Mouse (Mus musculus) forebrain, embryonic 14.5 days (tissue): ENCODE data around the gene Acot8. TPM values are rescaled to one million over a fixed set of nuclear protein-coding genes. Genes with fewer than 3 reads are reported as not detected.

Experiments
- ATAC-seq: fragments of 200-750 bp; cut with Nextera tagmentation; 2 replicates; pipeline ENCODE4 v1.8.0; 2017; ENCODE audit warnings: mild to moderate bottlenecking, moderate library complexity
- DNase-seq: peaks from one replicate; pipeline ENCODE4 v3.0.0-alpha.2; 2015; ENCODE audit warnings: low spot score
- H3K27ac ChIP-seq: fragments of 300-500 bp; sonication (generic); 2 replicates; pipeline ENCODE4 v1.5.1; 2014; ENCODE audit warnings: low read depth, mild to moderate bottlenecking, control low read depth, low read length, moderate library complexity
- H3K27me3 ChIP-seq: fragments of 300-500 bp; sonication (generic); replicated peaks from 2 replicates; pipeline ENCODE4 v1.6.1; 2014; ENCODE audit warnings: low read length, control low read depth, mixed read lengths; ENCODE audit not compliant: control insufficient read depth, insufficient read depth
- H3K36me3 ChIP-seq: fragments of 300-500 bp; sonication (generic); 2 replicates; pipeline ENCODE4 v1.6.1; 2014; ENCODE audit warnings: low read length, control low read depth; ENCODE audit not compliant: control insufficient read depth, insufficient read depth
- H3K4me1 ChIP-seq: fragments of 300-500 bp; sonication (generic); 2 replicates; pipeline ENCODE4 v1.6.1; 2014; ENCODE audit warnings: antibody characterized with exemption, low read length, control low read depth; ENCODE audit not compliant: control insufficient read depth, insufficient read depth
- H3K4me2 ChIP-seq: fragments of 300-500 bp; sonication (generic); 2 replicates; pipeline ENCODE4 v1.6.1; 2014; ENCODE audit warnings: mild to moderate bottlenecking, control low read depth, low read length
- H3K4me3 ChIP-seq: fragments of 300-500 bp; sonication (generic); 2 replicates; pipeline ENCODE4 v1.5.1; 2014; ENCODE audit warnings: low read depth, low read length, control low read depth
- H3K9ac ChIP-seq: fragments of 300-500 bp; sonication (generic); 2 replicates; pipeline ENCODE4 v1.6.1; 2014; ENCODE audit warnings: mild to moderate bottlenecking, low read length, control low read depth, moderate library complexity
- H3K9me3 ChIP-seq: fragments of 300-500 bp; sonication (generic); replicated peaks from 2 replicates; pipeline ENCODE4 v1.6.1; 2016; ENCODE audit warnings: low read length, control low read depth, mixed read lengths; ENCODE audit not compliant: control insufficient read depth
- WGBS: fragments of 180-500 bp; shearing (Covaris S2); extraction: QIAGEN DNeasy Blood & Tissue Kit; methylation state at CpG from one replicate; pipeline ENCODE4 v1.1.7; 2014; 5-methylcytosine and 5-hydroxymethylcytosine counted together
- polyA plus RNA-seq: library from polyadenylated mRNA; unstranded; fragments of >200 nt; fragmentation: Nextera tagmentation; extraction: Ambion mirVana; gene quantifications from 2 replicates; pipeline ENCODE4 v1.2.1, GENCODE M21; 2014

Gene Acot8
- polyA plus RNA-seq, 1 experiment from 2014 or later, result 12.0 TPM

GRCm38 (mm10) chr2:164779481-164780086 lies 25.1 kb downstream of the Acot8 start, which contains the start of gene Tnnc2:
TSS of gene Tnnc2 (minus strand) at chr2:164779967.
- H3K4me2 ChIP-seq, result no peak within 1 kb of the TSS
- ATAC-seq (no peak), DNase-seq (no peak)
- no peaks in the 10 kb centered on the region for H3K36me3 ChIP-seq
- WGBS, result 75% methylated on average over 8 of the region's 8 CpGs
- H3K27ac ChIP-seq, result no peak within 1 kb of the TSS
- no peaks in the 10 kb centered on the region for H3K4me1 ChIP-seq
- H3K27me3 ChIP-seq, result no peaks in the 10 kb centered on the region
- no peaks in the 10 kb centered on the region for H3K9me3 ChIP-seq
- H3K4me3 ChIP-seq, result no peak within 1 kb of the TSS
- no peak within 1 kb of the TSS for H3K9ac ChIP-seq

GRCm38 (mm10) chr2:164778809-164779208 lies 25.9 kb downstream of the Acot8 start:
- H3K9me3 ChIP-seq, result no peaks in the 10 kb centered on the region
- no peaks in the 10 kb centered on the region for H3K4me1 ChIP-seq
- no peaks in the 10 kb centered on the region for H3K36me3 ChIP-seq
- no peak for ATAC-seq
- 88% methylated on average over 7 of the region's 7 CpGs for WGBS
- H3K4me2 ChIP-seq, result no peak overlapping the region
- H3K27ac ChIP-seq, result no peak overlapping the region
- H3K27me3 ChIP-seq, result no peaks in the 10 kb centered on the region
- no peak overlapping the region for H3K9ac ChIP-seq
- DNase-seq, result no peak
- no peak overlapping the region for H3K4me3 ChIP-seq

- no peak for ATAC-seq
- no peak overlapping the region for H3K4me2 ChIP-seq
- no peak overlapping the region for H3K27ac ChIP-seq
Observed at GRCm38 (mm10) chr2:164778015-164778287, 26.7 kb downstream of the Acot8 start.

GRCm38 (mm10) chr2:164777246-164778014 lies 27.3 kb downstream of the Acot8 start:
- WGBS, result 81% methylated on average over 30 of the region's 30 CpGs
- Histone ChIP-seq H3K4me3 (no peak overlapping the region), H3K27me3 (no peaks in the 10 kb centered on the region), H3K9me3 (no peaks in the 10 kb centered on the region), H3K9ac (no peak overlapping the region), H3K36me3 (peaks cover 4% of the 10 kb centered on the region; the same call in 1 of the 2 replicates), H3K4me1 (no peaks in the 10 kb centered on the region), H3K27ac (no peak overlapping the region), H3K4me2 (no peak overlapping the region)
- no peak for ATAC-seq
- DNase-seq, result no peak

More at GRCm38 (mm10) chr2:164778015-164778287, 26.7 kb downstream of the Acot8 start:
- Histone ChIP-seq H3K4me3 (no peak overlapping the region), H3K36me3 (peaks cover 2% of the 10 kb centered on the region; the same call in 1 of the 2 replicates), H3K27me3 (no peaks in the 10 kb centered on the region), H3K9me3 (no peaks in the 10 kb centered on the region), H3K9ac (no peak overlapping the region), H3K4me1 (no peaks in the 10 kb centered on the region)
- DNase-seq, result no peak
- WGBS, result 92% methylated on average over 11 of the region's 11 CpGs

GRCm38 (mm10) chr2:164776801-164777200 lies 27.9 kb downstream of the Acot8 start:
- Histone ChIP-seq H3K27ac (no peak overlapping the region), H3K4me1 (peaks cover 3% of the 10 kb centered on the region; the same call in 1 of the 2 replicates), H3K27me3 (no peaks in the 10 kb centered on the region), H3K36me3 (peaks cover 10% of the 10 kb centered on the region), H3K9ac (no peak overlapping the region), H3K4me2 (no peak overlapping the region), H3K9me3 (no peaks in the 10 kb centered on the region), H3K4me3 (no peak overlapping the region)
- DNase-seq (no peak), ATAC-seq (no peak)
- WGBS, result 69% methylated on average over 17 of the region's 17 CpGs

- no peak for DNase-seq
- no peak overlapping the region for H3K4me2 ChIP-seq
- ATAC-seq, result no peak
- H3K36me3 ChIP-seq, result peaks cover 15% of the 10 kb centered on the region
- peaks cover 8% of the 10 kb centered on the region for H3K4me1 ChIP-seq
- WGBS, result 92% methylated on average over 6 of the region's 6 CpGs
- H3K4me3 ChIP-seq, result no peak overlapping the region
- no peaks in the 10 kb centered on the region for H3K27me3 ChIP-seq
- no peak overlapping the region for H3K9ac ChIP-seq
- H3K9me3 ChIP-seq, result no peaks in the 10 kb centered on the region
- no peak overlapping the region for H3K27ac ChIP-seq
Observed at GRCm38 (mm10) chr2:164776130-164776529, 28.6 kb downstream of the Acot8 start.

- ATAC-seq (no peak), DNase-seq (no peak)
- peaks cover 20% of the 10 kb centered on the region for H3K4me1 ChIP-seq
- H3K36me3 ChIP-seq, result peaks cover 15% of the 10 kb centered on the region
- no peaks in the 10 kb centered on the region for H3K9me3 ChIP-seq
- H3K27me3 ChIP-seq, result no peaks in the 10 kb centered on the region
- H3K9ac ChIP-seq, result no peak overlapping the region
- no peak overlapping the region for H3K27ac ChIP-seq
- no peak overlapping the region for H3K4me3 ChIP-seq
- no peak overlapping the region for H3K4me2 ChIP-seq
- WGBS, result 88% methylated on average over 5 of the region's 5 CpGs
Observed at GRCm38 (mm10) chr2:164773989-164774364, 30.7 kb downstream of the Acot8 start.

GRCm38 (mm10) chr2:164773229-164773988 lies 31.3 kb downstream of the Acot8 start:
- no peak overlapping the region for H3K4me3 ChIP-seq
- no peak for DNase-seq
- 78% methylated on average over 14 of the region's 14 CpGs for WGBS
- H3K9me3 ChIP-seq, result no peaks in the 10 kb centered on the region
- no peak overlapping the region for H3K9ac ChIP-seq
- H3K4me2 ChIP-seq, result no peak overlapping the region
- no peak for ATAC-seq
- no peaks in the 10 kb centered on the region for H3K27me3 ChIP-seq
- H3K27ac ChIP-seq, result no peak overlapping the region
- peaks cover 15% of the 10 kb centered on the region for H3K36me3 ChIP-seq
- peaks cover 20% of the 10 kb centered on the region for H3K4me1 ChIP-seq

GRCm38 (mm10) chr2:164771123-164771522 lies 33.6 kb downstream of the Acot8 start:
- H3K4me2 ChIP-seq, result peak overlapping the region; percentile 90
- WGBS, result 77% methylated on average over 8 of the region's 8 CpGs
- H3K27me3 ChIP-seq, result no peaks in the 10 kb centered on the region
- no peak for ATAC-seq
- peak overlapping the region; percentile 64 for H3K4me3 ChIP-seq
- peak overlapping the region; percentile 74 for H3K9ac ChIP-seq
- H3K36me3 ChIP-seq, result peaks cover 37% of the 10 kb centered on the region
- no peaks in the 10 kb centered on the region for H3K9me3 ChIP-seq
- DNase-seq, result no peak
- H3K27ac ChIP-seq, result no peak overlapping the region
- H3K4me1 ChIP-seq, result peaks cover 20% of the 10 kb centered on the region
